Mouse (Mus musculus) liver, adult 10 weeks (tissue): ENCODE results near the gene Ubr1. TPM values are rescaled to one million over a fixed set of nuclear protein-coding genes. Genes with fewer than 3 reads are reported as not detected.

Experiments used
- polyA plus RNA-seq: library from polyadenylated mRNA; stranded (reverse); fragments of 350-450 nt; fragmentation: Illumina TruSeq; extraction: RNeasy Lipid Tissue Mini Kit (QIAGEN cat#74804); gene quantifications from one replicate; pipeline ENCODE4 v1.2.3, GENCODE M21; 2014; ENCODE audit warnings: low read depth, low replicate concordance

The Ubr1 gene
- polyA plus RNA-seq: 14.3 TPM

DNA sequence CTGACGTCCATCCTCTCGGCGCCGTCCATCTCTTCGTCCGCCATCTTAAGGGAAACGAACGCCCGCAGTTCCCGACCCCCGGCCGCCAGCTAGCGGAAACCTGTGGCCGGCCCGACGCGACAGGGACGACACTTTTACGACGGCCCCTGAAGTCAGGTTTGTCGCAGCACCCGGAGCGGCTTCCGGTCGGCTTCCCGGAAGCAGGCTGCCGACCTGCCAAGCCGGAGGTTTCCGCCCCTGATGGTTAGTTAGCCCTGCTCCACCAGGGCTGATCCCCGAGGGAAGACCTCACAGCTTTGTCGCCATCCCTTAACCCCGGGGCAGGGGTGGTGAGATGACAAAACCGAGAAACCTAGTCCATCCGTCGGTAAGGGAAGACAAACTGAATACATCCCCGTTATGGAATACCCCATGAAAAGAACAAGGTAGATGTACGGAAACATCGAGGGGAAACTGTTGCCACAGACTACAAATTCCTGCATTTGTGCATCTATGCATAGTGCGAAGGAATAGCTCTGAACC, at the start of gene Ubr1:
Gene Ubr1 (minus strand): TSS at position 157 of the 522 bp plus-strand sequence.

GRCm38 (mm10) chr2:121007925-121008663, 37.6 kb upstream of the Ubr1 start, which contains the start of gene Ccndbp1:
TSS of gene Ccndbp1 (plus strand) at chr2:121008403.

DNA sequence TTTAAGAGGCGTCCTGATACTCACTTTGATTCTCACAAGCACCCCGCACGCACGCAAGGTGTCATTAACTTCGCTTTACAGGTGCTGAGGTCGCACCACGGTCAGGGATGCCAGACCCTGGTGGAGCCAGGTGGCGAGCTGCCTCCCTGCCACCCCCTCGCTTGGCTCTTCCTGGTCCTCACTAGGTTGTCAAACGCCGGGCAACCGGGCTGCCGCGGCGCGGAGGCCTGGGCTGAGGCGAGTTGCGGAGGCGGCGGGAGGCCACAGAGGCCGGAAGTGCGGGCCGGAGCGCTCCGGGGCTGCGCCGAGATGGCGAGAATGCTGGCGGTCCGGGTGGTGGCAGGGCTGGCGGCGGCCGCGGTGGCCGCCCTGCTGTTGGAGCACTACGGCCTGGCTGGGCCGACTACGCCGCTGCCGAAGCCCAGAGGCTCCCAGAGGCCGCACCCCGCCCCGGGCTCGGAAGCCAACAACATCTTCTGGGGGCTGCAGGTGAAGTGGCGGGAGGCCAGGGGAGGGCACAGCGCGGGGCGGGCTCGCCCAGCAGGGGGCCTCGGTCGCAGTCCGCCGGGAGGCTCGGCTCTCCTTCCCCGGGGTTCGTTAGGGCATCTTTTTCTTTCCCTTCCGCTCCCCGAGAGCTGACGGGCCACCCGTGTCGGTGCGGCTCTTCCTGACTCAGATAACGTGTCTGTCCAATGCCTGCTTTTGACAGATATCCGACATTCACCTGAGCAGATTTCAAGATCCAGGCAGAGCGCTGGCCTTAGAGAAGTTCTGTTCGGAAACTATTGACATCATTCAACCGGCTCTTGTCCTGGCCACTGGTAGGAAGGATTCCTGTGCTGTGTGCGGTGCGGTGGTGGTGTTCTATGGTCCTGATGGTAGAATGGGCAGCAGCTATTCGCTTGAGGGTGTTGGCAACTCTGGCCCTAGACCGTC, 6.7 kb upstream of the Ubr1 start, which contains the start of gene Tmem62:
Gene Tmem62 (plus strand): TSS at position 28 of the 936 bp plus-strand sequence.

DNA sequence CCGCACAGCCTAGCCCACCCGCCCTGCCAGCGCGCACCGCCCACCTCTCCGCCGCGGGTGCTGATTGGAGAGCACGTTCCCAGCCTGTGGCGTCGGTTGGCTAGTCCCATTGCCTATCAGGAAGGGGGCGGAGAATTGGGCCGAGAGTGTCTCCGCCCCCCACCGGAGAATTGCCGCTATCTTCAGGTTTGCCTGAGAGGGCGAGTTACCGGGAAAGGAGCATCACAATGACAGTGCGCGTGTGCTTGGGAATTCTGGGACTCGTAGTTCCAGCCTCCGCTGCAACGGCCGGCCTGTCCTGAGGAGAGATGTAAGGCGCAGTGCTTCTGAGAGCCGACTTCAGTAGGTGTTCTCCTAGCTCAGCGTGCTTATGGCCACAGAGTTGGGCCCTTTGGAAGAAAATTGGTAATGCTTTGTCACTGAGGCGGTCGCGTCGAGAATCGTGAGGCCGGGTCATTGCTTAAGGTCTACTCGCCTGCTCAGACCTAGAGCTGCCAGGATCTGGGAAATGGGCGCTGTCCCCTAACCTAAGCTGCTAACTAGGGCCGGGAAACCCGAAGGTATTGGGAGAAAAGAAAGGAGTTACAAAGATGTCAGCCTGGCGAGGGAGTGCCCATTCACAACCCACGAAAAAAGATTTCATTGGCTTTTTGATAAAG, 120.0 kb downstream of the Ubr1 start, which contains the start of gene Ttbk2:
Gene Ttbk2 (minus strand): TSS at position 181 of the 659 bp plus-strand sequence.

GRCm38 (mm10) chr2:120849449-120850423, 120.8 kb downstream of the Ubr1 start, which contains the start of gene Cdan1:
TSS of gene Cdan1 (minus strand) at chr2:120850128.

Other genes with a start within 250 kb of the Ubr1 start
- gene Cdan1, start 120.6 kb downstream of the Ubr1 start, polyA plus RNA-seq: 2.1 TPM
- 3.2 TPM for gene Ttbk2, start 120.1 kb downstream of the Ubr1 start, polyA plus RNA-seq
- gene Tmem62, start 6.3 kb upstream of the Ubr1 start, polyA plus RNA-seq: 41.0 TPM
- gene Ccndbp1, start 37.7 kb upstream of the Ubr1 start, polyA plus RNA-seq: 20.9 TPM
- gene Epb42, start 66.4 kb upstream of the Ubr1 start, polyA plus RNA-seq: not detected
- gene Tgm5, start 115.1 kb upstream of the Ubr1 start, polyA plus RNA-seq: not detected
- not detected for gene Tgm7, start 139.1 kb upstream of the Ubr1 start, polyA plus RNA-seq
- gene Adal, start 169.7 kb upstream of the Ubr1 start, polyA plus RNA-seq: 22.0 TPM
- 2.9 TPM for gene Lcmt2, start 169.9 kb upstream of the Ubr1 start, polyA plus RNA-seq
- 28.5 TPM for gene Tubgcp4, start 199.9 kb upstream of the Ubr1 start, polyA plus RNA-seq
- 9.5 TPM for gene Zscan29, start 200.4 kb upstream of the Ubr1 start, polyA plus RNA-seq